Mouse (Mus musculus) heart, embryonic 12.5 days (tissue): ENCODE measurements around the gene Tead3. TPM values are rescaled to one million over a fixed set of nuclear protein-coding genes. Genes with fewer than 3 reads are reported as not detected.

Experiments
- ATAC-seq: fragments of 200-750 bp; cut with Nextera tagmentation; 2 replicates; pipeline ENCODE4 v1.8.0; 2017; ENCODE audit warnings: moderate TSS enrichment, moderate library complexity; ENCODE audit not compliant: insufficient number of reproducible peaks, low FRiP score
- H3K27ac ChIP-seq: fragments of 300-500 bp; sonication (generic); 2 replicates; pipeline ENCODE4 v1.5.1; 2016; ENCODE audit warnings: mild to moderate bottlenecking, moderate library complexity; ENCODE audit not compliant: poor library complexity, severe bottlenecking
- H3K27me3 ChIP-seq: fragments of 300-500 bp; sonication (generic); replicated peaks from 2 replicates; pipeline ENCODE4 v1.6.1; 2016; ENCODE audit warnings: mild to moderate bottlenecking, moderate library complexity
- H3K36me3 ChIP-seq: fragments of 300-500 bp; sonication (generic); 2 replicates; pipeline ENCODE4 v1.6.1; 2016; ENCODE audit warnings: mild to moderate bottlenecking, moderate library complexity
- H3K4me1 ChIP-seq: fragments of 300-500 bp; sonication (generic); replicated peaks from 2 replicates; pipeline ENCODE4 v1.6.1; 2016; ENCODE audit warnings: mild to moderate bottlenecking
- H3K4me2 ChIP-seq: fragments of 300-500 bp; sonication (generic); 2 replicates; pipeline ENCODE4 v1.6.1; 2016; ENCODE audit warnings: mild to moderate bottlenecking, moderate library complexity
- H3K4me3 ChIP-seq: fragments of 300-500 bp; sonication (generic); 2 replicates; pipeline ENCODE4 v1.5.1; 2016; ENCODE audit warnings: mild to moderate bottlenecking
- H3K9ac ChIP-seq: fragments of 300-500 bp; sonication (generic); 2 replicates; pipeline ENCODE4 v1.6.1; 2016; ENCODE audit warnings: mild to moderate bottlenecking, moderate library complexity
- H3K9me3 ChIP-seq: fragments of 300-500 bp; sonication (generic); replicated peaks from 2 replicates; pipeline ENCODE4 v1.6.1; 2016; ENCODE audit warnings: mild to moderate bottlenecking, moderate library complexity
- WGBS: fragments of 180-500 bp; shearing (Covaris S2); methylation state at CpG from one replicate; pipeline ENCODE4 v1.1.7; 2016; 5-methylcytosine and 5-hydroxymethylcytosine counted together
- polyA plus RNA-seq: library from polyadenylated mRNA; unstranded; fragments of >200 nt; fragmentation: Nextera tagmentation; extraction: Ambion mirVana; gene quantifications from 2 replicates; pipeline ENCODE4 v1.2.1, GENCODE M21; 2016

Tead3 gene
- polyA plus RNA-seq, 1 experiment from 2014 or later: 8.1 TPM

DNA sequence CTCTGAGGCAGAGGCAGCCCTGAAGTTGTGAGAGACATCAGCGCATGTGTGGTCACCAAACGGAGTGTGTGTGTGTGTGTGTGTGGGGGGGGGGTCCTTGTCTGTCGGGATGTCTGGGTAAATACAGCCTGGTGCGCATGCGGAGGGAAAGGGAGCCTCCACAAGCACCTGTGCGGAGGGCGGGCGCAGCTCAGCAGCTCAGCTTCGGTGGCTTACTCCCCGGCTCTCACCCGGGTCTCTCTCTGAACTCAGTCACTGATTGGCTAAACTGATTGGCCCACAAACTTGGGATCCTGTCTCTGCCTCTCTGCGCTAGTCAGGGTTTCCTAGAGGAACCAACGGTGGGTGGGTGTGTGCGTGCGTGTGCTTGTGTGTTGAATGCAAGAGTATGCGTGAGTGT, 23.9 kb upstream of the Tead3 start:
- no peaks in the 10 kb centered on the region for H3K9me3 ChIP-seq
- H3K9ac ChIP-seq: peak overlapping the region; percentile 7; the same call in 1 of the 2 replicates
- no peaks in the 10 kb centered on the region for H3K36me3 ChIP-seq
- WGBS: 21% methylated on average over 16 of the region's 16 CpGs
- H3K27ac ChIP-seq: no peak overlapping the region
- peaks cover 45% of the 10 kb centered on the region for H3K27me3 ChIP-seq
- H3K4me3 ChIP-seq: no peak overlapping the region
- peaks cover 8% of the 10 kb centered on the region for H3K4me1 ChIP-seq
- no peak for ATAC-seq
- H3K4me2 ChIP-seq: peak overlapping the region; percentile 10; the same call in 1 of the 2 replicates

DNA sequence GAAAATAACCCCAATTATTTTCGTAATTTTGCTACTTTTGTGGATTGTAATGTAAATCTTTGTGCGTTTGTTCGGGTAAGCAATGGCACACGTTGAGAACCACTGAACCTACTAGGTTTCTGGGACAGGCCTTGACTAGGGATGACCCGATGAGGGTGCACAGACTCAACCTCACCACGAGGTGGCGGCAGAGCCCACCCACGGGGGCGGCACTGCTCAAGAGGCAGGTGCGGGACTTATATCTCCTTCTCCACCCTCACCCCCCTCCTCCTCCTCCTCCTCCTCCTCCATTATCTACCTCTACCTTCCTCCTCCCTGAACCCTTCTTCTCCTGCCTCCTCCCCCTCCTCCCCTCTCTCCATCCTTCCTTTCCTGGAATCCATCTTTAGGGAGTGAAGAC, 23.2 kb upstream of the Tead3 start:
- Histone ChIP-seq H3K9me3 (no peaks in the 10 kb centered on the region), H3K4me1 (peaks cover 8% of the 10 kb centered on the region), H3K4me2 (no peak overlapping the region), H3K27me3 (peaks cover 43% of the 10 kb centered on the region), H3K27ac (no peak overlapping the region), H3K4me3 (no peak overlapping the region), H3K9ac (no peak overlapping the region), H3K36me3 (no peaks in the 10 kb centered on the region)
- 14% methylated on average over 10 of the region's 10 CpGs for WGBS
- ATAC-seq: no peak; the same call in 1 of the 2 replicates

DNA sequence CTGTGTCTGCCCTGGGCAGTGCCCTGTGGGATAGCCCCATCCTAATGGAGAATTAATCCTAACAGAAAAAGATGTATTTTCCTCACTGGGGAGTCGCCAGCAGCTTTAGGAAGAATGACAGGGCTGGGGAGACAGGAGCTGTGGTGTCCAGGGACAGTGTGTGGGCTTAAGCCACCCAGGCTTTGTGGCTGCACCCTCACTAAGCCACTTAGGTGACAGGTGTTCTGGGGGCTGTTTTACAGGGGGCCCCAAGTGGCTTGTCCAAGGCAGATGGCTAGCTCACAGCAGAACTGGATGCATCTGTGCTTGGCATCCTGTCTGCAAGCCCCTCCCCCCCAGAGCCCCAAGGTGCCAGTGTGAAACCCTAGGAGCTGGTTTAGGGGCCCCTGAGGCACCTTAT, 21.3 kb upstream of the Tead3 start:
- 76% methylated on average over 1 of the region's 1 CpGs for WGBS
- H3K4me3 ChIP-seq: no peak overlapping the region
- no peak overlapping the region for H3K27ac ChIP-seq
- no peaks in the 10 kb centered on the region for H3K9me3 ChIP-seq
- no peak for ATAC-seq
- H3K9ac ChIP-seq: no peak overlapping the region
- H3K36me3 ChIP-seq: no peaks in the 10 kb centered on the region
- H3K27me3 ChIP-seq: peaks cover 41% of the 10 kb centered on the region
- H3K4me2 ChIP-seq: no peak overlapping the region
- peaks cover 12% of the 10 kb centered on the region for H3K4me1 ChIP-seq

DNA sequence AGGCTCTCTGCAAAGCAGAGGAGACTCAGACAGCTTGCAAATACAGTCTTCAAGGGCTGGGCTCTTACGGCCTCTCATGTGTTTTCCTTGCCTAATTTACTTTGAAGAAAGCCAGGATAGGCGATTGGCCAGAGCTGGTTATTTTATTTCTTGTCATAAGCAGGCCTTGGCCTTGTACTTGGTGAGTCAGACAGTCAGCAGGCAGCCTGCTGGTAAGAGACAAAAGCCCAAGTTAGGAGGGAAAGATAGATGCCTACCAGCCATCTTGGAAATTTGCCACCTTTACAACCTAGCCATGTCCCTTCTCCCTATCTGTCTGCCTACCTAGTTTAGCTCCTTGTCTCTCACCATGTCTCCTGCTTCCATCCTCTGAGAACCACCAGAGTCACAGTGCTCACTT, 20.7 kb upstream of the Tead3 start:
- no peaks in the 10 kb centered on the region for H3K36me3 ChIP-seq
- H3K4me2 ChIP-seq: no peak overlapping the region
- H3K4me3 ChIP-seq: no peak overlapping the region
- H3K27me3 ChIP-seq: peaks cover 35% of the 10 kb centered on the region
- 63% methylated on average over 2 of the region's 2 CpGs for WGBS
- no peaks in the 10 kb centered on the region for H3K9me3 ChIP-seq
- ATAC-seq: no peak
- H3K27ac ChIP-seq: no peak overlapping the region
- no peak overlapping the region for H3K9ac ChIP-seq
- peaks cover 12% of the 10 kb centered on the region for H3K4me1 ChIP-seq

DNA sequence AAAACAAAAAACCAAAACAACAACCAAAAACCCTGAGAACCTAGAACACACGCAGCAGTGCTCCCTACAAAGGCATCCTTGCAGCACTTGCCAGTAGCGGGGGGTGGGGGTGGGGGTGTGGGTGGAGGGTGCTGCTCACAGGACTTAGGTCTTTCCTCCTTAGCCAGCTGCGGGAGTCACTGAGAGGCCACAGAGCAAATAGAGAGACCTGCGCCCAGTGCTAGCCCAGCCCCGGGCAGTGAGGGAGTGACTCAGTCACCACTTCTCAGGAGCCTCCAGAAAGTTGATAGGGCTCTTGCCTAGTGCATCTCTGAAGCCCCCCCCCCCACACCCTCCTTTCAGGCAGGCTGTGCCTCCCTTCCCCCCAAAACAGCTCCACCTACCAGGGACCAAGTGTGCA, 18.4 kb upstream of the Tead3 start:
- Histone ChIP-seq H3K9ac (no peak overlapping the region), H3K36me3 (no peaks in the 10 kb centered on the region), H3K4me3 (no peak overlapping the region), H3K27ac (no peak overlapping the region), H3K9me3 (no peaks in the 10 kb centered on the region), H3K27me3 (peaks cover 34% of the 10 kb centered on the region), H3K4me2 (no peak overlapping the region), H3K4me1 (peaks cover 16% of the 10 kb centered on the region)
- no peak for ATAC-seq
- WGBS: 60% methylated on average over 5 of the region's 5 CpGs

DNA sequence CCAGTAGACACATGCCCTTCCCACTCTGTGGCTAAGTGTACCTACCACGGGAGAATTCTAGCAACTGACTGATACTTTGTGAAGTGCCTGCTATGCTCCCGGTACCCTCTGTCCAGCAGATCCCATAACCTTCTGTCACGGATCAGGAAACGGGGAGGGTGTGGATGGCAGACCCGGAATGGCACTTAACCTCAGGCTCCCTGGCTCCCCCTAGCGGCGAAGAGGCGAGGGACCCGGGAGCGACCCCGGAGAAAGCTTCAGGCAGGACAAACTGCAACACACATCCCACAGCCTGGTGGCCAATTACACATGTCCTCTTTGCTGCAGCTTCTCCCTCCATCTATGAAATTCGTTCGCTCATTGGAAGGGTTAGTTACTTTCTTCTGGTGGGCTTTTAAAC, 17.8 kb upstream of the Tead3 start:
- WGBS: 3% methylated on average over 13 of the region's 13 CpGs
- H3K4me2 ChIP-seq: peak overlapping the region; percentile 37; the same call in 1 of the 2 replicates
- no peaks in the 10 kb centered on the region for H3K9me3 ChIP-seq
- H3K4me1 ChIP-seq: peaks cover 22% of the 10 kb centered on the region
- no peak overlapping the region for H3K4me3 ChIP-seq
- peaks cover 35% of the 10 kb centered on the region for H3K27me3 ChIP-seq
- no peak overlapping the region for H3K9ac ChIP-seq
- H3K27ac ChIP-seq: no peak overlapping the region
- H3K36me3 ChIP-seq: no peaks in the 10 kb centered on the region
- ATAC-seq: no peak

DNA sequence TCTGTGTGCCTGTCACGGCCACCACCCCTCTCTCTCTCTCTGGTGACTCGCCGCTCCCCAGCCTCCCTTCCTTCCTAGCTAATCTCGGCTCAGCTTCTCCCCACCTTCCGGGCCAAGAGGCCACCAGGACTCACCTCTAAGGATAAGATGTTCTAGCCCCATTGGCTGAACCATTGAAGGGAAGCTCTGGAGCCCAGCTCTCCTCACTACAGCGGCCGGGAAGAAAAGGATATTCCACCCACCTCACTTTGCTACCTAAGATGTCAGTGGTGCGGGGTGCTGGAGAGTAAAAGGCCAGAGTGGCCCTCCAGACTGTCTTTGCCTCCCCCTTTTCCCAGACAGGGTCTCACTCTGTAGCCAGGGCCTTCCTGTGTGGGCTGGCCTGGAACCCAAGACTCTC, 14.5 kb upstream of the Tead3 start, which contains the start of gene Tulp1:
Gene Tulp1, minus strand, starts transcription at position 101 of the 400 bp plus-strand sequence.
- Histone ChIP-seq H3K9ac (peak within 1 kb of the TSS; percentile 69), H3K9me3 (no peaks in the 10 kb centered on the region), H3K36me3 (no peaks in the 10 kb centered on the region), H3K4me1 (peaks cover 35% of the 10 kb centered on the region), H3K4me2 (peak within 1 kb of the TSS; percentile 74), H3K4me3 (peak within 1 kb of the TSS; percentile 41), H3K27me3 (peaks cover 44% of the 10 kb centered on the region), H3K27ac (no peak within 1 kb of the TSS)
- WGBS: 19% methylated on average over 8 of the region's 8 CpGs
- ATAC-seq: no peak

DNA sequence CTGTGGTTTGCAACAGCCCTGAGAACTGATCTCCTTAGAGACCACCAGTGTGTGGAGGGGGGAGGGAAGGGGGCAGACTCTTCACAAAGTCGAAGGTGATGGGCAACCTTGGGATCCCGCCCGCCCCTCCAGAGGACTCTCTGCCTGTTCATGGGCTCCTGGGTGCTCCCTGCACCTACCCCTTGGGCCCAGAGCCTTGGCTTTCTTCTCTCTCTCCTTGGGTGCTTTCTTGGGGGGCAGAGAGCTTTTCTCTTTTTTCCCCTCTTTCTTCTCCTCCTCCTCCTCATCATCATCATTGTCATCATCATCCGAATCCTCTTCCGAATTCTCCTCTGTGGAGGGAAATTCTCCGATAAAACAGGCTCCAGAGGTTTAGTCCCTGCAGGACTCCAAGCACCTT, 12.9 kb upstream of the Tead3 start:
- Histone ChIP-seq H3K27me3 (peaks cover 59% of the 10 kb centered on the region), H3K4me1 (peaks cover 35% of the 10 kb centered on the region), H3K4me3 (peak overlapping the region; percentile 46), H3K36me3 (no peaks in the 10 kb centered on the region), H3K9me3 (0 out of 2 replicates have a peak, but pooled peaks cover 4% of the 10 kb centered on the region), H3K4me2 (peak overlapping the region; percentile 74), H3K9ac (peak overlapping the region; percentile 65; the same call in 1 of the 2 replicates), H3K27ac (no peak overlapping the region)
- no peak for ATAC-seq
- WGBS: 15% methylated on average over 6 of the region's 6 CpGs

DNA sequence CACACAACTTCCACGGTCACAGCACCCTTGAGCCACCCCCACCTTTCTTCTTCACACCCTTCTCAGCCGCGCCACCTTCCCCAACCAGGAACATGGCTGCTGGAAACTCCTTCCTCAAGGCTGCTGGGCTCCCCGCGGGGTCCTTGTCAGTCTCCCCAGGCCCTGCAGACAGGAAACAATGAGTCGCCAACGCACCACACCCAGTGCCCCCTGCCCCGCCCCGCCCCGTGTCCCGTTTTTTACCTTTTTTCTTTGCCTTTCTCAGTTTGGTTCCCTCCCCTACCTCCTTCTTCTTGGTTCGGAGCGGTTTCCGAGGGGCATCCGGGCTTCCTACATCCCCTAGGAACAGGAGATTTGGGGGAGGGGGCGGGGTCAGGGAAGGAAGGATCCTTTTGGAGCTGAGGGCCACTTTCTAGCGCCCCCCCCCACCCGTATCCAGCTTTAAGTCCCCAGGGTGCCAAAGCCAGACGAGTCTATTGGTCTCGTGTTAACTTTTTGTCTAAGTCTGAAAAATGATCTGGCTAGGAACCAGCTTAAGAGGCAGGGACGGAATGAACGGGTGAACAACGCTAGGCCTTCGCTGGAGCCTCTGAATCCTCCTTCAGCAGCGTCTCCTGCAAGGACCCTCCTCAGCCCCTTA, 12.2 kb upstream of the Tead3 start:
- no peak for ATAC-seq
- Histone ChIP-seq H3K9ac (peak overlapping the region; percentile 65), H3K27ac (no peak overlapping the region), H3K27me3 (peaks cover 66% of the 10 kb centered on the region), H3K4me1 (peaks cover 32% of the 10 kb centered on the region), H3K9me3 (0 out of 2 replicates have a peak, but pooled peaks cover 4% of the 10 kb centered on the region), H3K4me3 (peak overlapping the region; percentile 46), H3K4me2 (peak overlapping the region; percentile 74), H3K36me3 (no peaks in the 10 kb centered on the region)
- 1% methylated on average over 25 of the region's 25 CpGs for WGBS

DNA sequence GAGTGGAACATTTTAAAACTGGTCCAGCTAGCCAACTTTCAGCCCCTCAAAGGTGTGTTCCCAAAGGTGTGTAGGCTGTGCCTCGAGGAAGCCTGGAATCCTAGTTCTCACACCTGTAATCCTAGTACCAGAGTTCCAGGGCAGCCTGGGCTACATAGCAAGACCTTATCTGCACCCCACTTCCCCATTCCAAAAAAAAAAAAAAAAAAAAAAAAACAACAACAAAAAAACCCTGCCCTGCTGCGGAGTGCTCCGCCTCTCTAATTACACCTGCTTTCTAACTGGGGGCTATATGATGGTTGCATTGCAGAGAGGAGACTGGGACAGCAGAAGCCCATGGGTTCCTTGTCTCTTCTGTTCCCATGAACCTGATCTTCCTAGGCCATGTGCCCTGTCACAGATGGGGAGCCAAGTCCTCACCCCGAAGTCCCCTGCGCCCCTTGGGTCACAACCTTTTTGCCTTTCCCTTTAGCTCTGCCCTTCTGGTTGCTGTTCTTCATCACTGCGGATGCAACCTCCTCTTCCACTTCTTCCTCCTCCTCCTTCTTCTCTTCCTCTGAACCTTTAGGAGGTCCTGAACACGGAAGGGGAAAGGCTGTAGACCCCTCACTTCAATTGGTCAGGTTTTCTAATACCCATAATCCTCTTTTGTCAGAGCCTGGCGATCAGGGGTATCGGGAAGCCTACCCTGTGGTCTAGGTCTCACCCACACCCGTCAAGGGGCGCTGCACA, 11.5 kb upstream of the Tead3 start:
- H3K4me3 ChIP-seq: peak overlapping the region; percentile 46
- H3K4me2 ChIP-seq: peak overlapping the region; percentile 74
- H3K4me1 ChIP-seq: peaks cover 32% of the 10 kb centered on the region
- H3K9me3 ChIP-seq: 0 out of 2 replicates have a peak, but pooled peaks cover 4% of the 10 kb centered on the region
- H3K36me3 ChIP-seq: no peaks in the 10 kb centered on the region
- WGBS: 31% methylated on average over 11 of the region's 11 CpGs
- no peak overlapping the region for H3K27ac ChIP-seq
- H3K27me3 ChIP-seq: peaks cover 73% of the 10 kb centered on the region
- H3K9ac ChIP-seq: peak overlapping the region; percentile 65
- ATAC-seq: no peak

DNA sequence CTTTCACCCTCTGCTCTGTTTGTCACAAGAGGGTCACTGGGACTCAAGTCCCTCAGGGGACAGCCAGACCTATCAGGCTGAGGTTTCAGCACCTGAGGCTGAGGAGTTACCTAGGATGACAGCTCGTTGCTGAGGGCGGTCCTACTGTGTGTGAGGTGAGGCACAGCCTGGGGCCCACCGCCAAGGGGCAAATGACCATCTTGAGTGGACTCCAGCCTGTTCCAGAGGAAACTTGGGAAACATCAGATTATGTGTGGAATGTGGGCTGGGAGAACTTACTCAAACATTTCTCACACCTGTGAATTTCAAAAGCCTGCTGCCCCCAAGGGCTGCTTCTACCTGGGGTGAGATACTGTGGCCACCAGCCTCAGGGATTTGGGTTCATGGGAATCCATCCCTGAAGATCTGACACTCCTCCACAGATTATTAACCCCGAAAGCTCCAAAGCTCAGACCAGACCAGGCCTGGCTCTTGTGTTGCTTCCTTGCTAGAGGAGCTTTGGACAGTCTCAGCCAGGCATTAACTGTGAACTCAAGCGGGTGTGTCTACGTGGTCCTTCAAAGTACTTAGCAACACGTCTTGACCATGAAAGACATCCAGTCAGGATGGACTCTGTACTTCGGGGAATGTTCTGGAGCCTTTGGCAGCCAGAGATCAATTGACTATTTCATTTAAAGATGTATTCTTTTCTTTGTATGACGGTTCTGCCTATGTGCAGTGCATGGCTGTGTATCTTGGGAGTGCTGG, 10.1 kb upstream of the Tead3 start:
- ATAC-seq: no peak
- H3K4me1 ChIP-seq: peaks cover 37% of the 10 kb centered on the region
- H3K4me2 ChIP-seq: no peak overlapping the region
- no peak overlapping the region for H3K27ac ChIP-seq
- no peak overlapping the region for H3K4me3 ChIP-seq
- no peaks in the 10 kb centered on the region for H3K36me3 ChIP-seq
- peaks cover 72% of the 10 kb centered on the region for H3K27me3 ChIP-seq
- 0 out of 2 replicates have a peak, but pooled peaks cover 4% of the 10 kb centered on the region for H3K9me3 ChIP-seq
- H3K9ac ChIP-seq: no peak overlapping the region
- 74% methylated on average over 9 of the region's 9 CpGs for whole genome bisulfite sequencing
